Mouse (Mus musculus) cerebellum, adult (tissue): ENCODE results near the gene Six2.

Experiments
- ATAC-seq: cut with Nextera tagmentation; 2 replicates; pipeline ENCODE4 v1.9.2; 2017; ENCODE audit warnings: mild to moderate bottlenecking, moderate library complexity, mixed read lengths; ENCODE audit not compliant: insufficient number of reproducible peaks, low FRiP score, low TSS enrichment

Six2 gene

DNA sequence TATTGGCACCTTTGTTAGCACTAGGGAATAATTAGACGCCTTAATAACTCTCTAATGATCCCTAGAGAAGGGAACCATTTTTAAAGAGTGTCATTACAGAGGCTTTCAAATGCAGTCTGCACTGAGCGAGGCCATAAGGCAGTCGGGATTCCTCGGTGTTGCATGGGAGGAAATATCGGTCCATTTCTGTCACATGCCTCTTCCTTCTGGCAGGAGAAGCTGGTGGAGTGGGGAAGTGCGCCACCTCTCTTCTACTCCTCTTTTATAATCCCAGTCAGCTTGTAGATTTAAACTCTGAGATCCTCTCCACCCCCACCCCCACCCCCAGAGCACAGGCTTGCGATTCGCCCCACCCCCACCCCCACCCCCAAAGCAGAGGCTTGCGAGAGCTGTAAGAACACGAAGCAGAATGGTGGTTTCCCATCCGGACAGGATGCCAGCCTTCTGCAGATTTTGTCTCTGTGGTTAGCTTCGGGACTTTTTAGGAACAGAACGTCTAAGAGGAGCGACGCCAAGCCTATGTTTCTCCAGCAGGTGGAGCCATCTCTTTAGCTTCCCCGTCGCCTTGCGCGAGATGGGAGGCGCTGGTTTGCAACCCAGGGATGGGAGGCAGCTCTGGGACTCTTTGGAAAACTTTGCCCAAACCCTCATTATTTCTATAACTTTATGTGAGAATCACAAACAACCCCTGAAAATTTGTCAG lies 23.3 kb downstream of the Six2 start:
- ATAC-seq = peak; percentile 74

DNA sequence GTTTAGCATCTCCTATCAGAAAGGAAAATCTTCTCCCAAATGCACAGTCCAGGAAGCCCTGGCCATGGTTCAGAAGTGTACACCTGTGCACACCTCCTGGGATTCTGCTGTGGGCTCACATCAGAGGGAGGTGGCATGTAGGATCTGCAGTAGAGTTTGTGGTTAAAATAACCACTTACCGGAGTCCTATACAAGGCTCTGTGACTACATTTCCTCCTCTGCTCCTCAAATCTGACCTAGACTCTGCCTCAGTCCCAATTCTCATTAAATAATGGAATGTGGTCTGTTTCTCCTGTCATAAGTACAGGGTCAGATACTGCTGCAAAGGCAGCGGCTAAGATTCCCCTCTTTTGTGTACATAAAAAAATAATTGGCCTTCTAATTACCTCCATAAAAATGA lies 23.9 kb downstream of the Six2 start:
- no peak for ATAC-seq

DNA sequence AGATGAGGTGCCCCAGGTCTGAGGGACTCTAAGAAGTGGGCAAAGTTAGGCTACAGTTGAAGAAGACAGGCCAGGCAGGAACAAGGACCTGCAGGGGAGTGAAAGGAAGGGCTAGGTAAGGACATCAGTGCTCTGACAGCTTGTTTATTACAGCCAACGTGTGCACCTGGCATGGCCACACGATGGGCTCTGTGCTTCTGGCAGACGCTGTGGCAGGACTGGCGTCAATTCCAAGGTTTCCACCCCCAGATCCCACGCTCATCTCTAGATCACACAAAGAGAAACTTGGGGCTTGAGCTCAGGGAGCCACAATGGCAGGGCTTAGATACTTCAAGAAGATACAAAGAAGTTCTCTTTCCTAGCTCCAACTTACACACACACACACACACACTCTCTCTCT lies 26.6 kb downstream of the Six2 start:
- ATAC-seq = no peak

DNA sequence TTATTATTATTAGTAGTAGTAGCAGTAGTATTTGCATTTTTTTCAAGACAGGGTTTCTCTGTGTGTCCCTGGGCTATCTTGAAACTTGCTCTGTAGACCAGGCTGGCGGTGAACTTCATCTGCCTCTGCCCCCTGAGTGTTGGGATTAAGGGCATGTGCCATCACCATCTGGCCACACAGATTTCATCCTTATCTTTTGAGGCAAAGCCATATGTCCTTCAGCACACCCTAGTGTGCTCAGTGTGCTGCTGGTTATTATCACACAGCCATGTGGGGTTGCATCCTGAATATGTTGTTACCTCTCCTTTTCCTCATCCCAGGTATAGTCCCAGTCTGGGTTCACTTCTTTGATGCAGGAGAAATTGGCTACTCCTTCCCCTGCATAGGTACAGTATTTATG lies 28.1 kb downstream of the Six2 start:
- no peak for ATAC-seq

DNA sequence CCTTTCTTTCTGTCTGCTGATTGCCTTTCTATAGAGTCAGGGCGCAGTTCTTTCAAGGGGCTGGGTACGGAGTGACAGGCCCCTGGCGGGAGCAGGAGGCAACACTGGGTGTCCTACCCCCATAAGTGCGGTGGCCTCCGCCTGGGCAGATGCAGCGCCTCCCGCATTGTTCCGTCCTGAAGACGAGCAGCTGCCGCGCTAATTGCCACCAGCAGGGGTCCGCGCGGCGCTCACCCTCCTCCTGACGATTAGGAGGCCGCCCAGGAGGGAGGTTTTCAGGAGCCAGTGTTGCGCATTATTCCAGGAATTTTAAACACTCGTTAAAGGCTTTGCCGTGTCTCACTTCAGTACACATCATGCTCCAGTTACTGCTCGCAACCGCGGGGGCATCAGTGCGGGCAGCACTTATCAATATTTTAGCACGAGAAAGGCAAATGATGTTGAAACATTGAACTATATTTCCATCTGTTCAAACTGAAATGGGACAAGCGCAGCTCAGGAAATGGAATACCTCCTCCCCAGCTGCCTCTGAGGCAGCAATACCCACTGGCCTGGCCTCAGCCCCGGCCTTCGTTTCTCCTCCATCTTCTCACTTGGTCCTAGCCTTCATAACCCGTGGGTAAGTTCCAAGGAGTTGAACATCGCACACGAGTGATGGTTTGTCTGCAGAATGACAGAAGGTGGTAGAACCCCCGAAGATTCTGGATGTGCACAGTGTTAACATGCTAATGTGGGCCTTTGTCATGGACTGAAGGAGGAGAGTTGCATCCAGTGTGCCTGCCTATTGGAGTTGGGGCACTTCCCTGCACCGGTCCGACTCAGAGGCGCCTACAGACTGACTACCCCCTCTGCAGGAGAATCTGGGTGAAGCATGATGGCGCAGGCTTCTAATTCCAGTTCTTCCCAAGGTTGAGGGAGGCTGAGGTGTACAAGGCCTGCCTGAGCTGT lies 42.1 kb downstream of the Six2 start:
- no peak for ATAC-seq

DNA sequence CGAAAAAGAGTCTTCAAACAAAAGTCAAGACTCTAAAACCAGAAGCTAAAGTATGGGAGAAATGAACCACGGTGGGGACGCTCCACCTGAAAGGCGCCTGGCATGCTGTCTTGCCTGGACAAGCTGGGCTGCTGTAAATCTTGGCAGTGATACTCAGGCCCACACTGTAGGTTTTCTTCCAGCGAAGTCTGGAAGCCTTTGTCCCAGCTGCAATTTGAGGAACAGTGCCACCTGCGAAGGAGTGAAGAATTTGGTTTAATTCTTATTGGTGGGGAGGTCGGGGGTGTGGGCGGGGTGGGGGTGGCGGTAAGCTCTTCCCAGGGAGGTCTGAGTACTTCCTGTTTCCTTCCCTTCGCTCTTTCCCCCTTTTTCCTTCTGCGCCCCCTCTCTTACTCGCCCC lies 42.8 kb downstream of the Six2 start:
- no peak for ATAC-seq

DNA sequence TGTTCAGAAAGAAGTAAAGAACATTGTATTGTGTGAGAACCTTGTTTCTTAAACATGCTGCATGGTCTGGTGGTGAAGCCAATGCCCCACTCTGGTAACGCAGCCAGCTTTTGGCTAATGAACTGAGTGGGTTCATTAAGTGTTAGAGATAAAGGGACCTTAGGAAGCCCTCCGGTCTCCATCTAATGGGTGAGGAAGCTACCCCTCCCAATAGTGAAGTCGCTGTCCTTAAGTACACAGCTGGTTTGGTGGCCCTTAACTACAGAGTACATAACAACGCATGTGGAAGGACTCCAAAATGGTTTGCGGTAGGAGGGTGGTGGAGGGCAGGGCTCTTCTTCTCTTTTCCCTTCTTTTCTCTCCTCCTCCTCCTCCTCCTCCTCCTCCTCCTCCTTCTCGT lies 50.2 kb downstream of the Six2 start:
- ATAC-seq = no peak
